Mouse (Mus musculus) adrenal gland, adult (tissue): ENCODE measurements around the gene Kntc1.
A peak's percentile ranks its signal among the peaks of the same experiment; 100 is the strongest.

Experiments
- DNase-seq, 2 experiments: peaks; one replicate each; pipeline ENCODE4 v3.0.0; 2022 to 2023; ENCODE audit warnings: low spot score in 1 of 2; ENCODE audit not compliant: inconsistent age in 2 of 2

Kntc1 gene

DNA sequence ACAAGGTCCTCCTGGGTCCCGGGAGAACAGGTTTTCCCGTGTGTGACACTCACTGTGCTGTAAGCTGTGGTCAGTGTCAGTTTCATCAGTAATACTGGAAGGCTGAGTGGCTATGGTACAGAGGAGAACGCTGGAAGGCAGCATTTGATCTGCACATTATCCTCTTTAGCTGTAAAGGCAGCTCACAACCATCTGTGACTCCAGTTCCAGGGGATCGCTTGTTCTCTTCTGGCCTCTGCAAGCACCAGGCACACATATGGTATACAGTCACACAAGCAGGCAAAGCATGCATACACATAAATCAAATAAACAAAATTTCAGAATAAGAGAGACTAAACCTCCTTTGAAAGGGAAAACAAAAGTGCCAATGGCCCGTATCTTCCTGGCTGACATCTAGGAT, 59.0 kb downstream of the Kntc1 start:
- DNase-seq: no peak

- no peak for DNase-seq
These were observed 59.6 kb downstream of the Kntc1 start for GRCm38 (mm10) chr5:123809156-123809555.

DNA sequence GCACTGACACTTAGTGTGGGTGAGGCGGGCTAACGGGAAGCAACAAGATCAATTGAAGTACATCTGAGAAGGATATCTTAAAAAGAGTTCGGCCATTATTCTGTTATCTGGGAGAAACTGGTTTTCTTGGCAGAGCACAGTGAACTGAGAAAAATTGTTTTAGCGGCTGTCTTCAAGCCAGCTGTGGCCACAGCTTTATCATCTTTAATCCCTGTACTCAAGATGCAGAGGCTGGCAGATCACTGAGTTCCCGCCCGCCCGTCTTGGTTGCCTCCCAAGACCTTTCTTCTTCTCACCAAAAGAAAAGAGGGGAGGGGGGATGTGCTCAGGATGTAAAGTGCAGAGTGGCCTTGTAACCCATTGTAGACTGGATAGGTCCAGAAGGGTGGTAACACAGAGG, 67.4 kb downstream of the Kntc1 start:
- no peak for DNase-seq

GRCm38 (mm10) chr5:123818941-123819577, 69.5 kb downstream of the Kntc1 start:
- no peak for DNase-seq

DNA sequence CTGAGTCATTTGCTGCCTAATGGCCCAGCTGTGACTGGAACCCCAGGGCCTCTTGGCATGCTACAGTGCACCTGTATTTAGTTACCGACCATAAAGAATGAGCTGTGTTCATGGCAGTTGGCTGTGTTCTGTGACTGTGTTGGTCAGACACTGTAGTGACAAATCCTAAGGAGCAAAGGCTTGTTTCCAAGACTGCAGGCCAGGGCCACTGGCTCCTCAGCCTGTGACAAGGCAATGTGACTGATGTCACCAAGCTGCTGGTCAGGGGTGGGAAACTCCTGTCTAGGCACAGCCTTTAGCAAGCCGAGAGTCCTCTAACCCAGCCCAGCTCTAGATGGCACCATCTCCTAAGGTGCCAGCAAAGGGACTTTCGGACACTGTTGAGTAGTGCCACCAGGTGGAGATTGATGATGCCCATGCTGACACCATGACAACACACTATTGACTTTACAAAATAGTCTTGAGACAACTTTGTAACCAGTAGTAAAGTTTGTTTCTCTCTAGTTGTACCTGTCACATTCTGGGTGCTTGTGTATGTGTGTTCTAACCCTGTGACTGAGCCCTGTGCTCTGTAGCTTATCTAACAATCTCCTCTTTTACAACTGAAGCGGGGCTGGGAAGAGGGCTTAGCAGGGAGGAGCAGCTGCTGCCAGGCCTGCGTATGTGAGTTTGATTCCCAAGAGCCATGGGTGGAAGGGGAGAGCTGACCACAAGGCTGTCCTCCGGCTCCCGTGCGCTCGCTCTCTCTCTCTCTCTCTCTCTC, 71.2 kb downstream of the Kntc1 start:
- peak in 1 of 2 experiments; percentile 24 for DNase-seq

DNA sequence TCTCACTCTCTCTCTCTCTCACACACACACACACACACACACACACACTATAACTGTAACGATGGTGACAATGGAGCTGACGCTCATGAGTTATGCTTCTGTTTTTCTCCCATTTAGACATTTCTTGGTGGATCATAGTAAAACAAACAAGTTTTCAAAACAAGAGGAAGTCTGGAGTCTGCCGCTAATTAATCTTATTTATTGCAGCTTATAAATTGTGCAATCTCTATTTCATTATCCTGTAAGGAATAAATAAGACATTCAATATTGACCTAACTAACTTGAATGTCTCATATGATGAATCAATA, 71.7 kb downstream of the Kntc1 start:
- no peak for DNase-seq

DNA sequence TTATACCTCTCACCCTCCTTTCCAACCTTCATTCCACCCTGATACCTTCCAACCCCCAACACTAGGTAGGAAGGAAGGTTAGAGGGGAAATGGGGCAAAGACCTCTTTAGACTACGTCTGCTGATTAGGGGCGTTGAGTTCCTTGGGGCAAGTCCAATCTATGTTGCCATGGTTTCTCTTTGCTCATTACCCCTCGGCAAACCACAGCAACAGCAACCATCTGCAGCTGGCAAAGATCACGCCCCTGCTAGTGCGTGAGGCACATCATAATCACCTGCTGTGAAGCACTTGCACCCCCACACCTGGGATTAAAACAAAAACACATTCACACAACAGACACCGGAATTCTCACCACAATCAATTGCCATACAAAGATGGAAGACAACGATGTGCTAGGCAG, 73.2 kb downstream of the Kntc1 start:
- DNase-seq: no peak

DNA sequence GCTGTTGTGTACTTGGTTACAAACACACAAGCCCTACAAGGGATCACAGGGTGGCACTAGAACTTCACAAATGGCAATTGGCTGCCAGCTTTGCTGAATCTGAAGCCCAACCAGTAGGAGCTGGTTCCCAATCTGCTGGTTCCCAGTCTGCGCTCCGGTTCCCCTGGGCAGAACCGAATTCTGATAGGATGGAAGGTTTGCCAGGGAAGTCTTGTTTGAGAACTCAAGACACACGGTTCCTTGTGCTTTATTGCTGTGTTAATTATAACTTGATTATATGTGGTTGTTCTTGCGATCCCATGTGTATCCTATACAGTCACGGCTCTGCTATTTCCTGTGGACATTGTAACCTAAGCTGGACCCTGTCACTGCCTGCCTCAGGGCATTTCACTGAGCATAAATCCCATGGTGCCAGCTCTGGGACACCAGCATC, 78.2 kb downstream of the Kntc1 start:
- DNase-seq: peak; percentile 20 to 60

- DNase-seq: no peak
These were observed 82.8 kb downstream of the Kntc1 start for GRCm38 (mm10) chr5:123832309-123832708.

- DNase-seq: no peak
These were observed 85.3 kb downstream of the Kntc1 start for GRCm38 (mm10) chr5:123834836-123835235.

- no peak for DNase-seq
These were observed 87.9 kb downstream of the Kntc1 start for GRCm38 (mm10) chr5:123837371-123837770.

DNA sequence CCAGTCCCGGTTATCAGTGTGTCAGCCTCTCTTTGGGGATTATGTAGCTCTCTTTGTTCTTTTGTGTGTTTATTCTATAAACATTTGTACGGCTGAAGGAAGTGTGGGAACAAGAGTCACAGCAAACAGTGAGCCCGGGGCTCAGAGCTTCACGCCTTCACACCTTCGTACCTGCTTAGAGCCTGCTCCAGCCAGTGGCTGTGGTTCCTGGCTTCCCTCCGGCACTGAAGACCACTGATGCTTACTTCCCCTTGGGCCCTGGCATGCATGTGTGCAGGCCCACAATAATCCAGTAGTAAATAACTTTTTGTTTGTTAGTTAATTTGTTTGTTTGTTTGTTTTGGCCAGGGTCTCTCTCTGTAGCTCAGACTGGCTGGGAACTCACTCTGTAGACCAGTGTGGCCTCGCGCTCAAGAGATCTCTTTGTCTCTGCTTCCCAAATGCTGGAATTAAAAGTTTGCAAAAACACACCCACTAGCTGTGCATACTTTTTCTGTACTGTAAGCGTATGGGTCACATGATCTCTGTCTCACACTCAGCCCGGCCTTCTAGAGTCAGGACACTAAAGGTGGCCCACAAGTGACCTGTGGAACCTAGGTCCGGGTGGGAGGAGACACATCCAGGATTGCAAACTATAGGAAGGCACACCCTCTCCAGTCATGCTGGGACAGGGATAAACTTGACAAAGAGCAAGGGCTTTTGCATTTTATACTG, 92.9 kb downstream of the Kntc1 start:
- no peak for DNase-seq

- no peak for DNase-seq
These were observed 93.4 kb downstream of the Kntc1 start for GRCm38 (mm10) chr5:123842935-123843282.

DNA sequence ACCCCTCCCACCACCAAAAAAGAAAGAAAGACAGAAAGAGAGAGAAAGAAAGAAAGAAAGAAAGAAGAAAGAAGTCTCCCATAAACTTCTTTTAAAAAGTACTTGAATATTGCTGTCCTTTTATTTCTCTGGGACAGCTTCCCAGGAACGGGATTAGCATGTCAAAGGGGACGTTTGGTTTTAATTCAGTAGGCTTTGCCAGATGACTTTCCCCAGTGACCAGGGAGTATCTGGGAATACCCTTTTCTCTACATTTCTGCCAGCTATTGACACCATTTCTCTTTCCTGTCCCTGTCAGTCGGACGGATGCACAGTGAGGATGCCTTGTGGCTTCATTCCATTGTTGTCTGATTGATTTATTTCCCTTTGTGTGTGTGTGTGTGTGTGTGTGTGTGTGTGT, 94.3 kb downstream of the Kntc1 start:
- no peak for DNase-seq

DNA sequence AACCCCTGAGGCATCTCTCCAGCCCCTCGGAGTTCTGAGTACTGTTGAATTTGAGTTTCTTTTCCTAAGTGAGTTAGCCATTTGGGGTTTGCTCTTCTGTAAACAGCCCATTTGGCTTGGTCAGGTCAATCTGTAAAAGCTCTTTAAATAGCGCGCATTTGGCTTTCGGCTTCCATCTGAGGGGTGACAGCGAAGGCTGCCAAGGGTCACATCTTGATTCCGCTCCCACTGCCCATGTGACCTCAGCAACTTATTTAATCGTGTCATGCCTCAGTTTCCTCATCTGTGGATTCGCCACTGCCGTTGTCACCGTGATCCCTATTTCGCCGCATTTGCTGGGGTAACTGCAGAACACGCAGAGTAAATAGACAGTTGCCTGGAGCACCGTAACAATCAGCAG, 94.8 kb downstream of the Kntc1 start:
- DNase-seq: no peak

DNA sequence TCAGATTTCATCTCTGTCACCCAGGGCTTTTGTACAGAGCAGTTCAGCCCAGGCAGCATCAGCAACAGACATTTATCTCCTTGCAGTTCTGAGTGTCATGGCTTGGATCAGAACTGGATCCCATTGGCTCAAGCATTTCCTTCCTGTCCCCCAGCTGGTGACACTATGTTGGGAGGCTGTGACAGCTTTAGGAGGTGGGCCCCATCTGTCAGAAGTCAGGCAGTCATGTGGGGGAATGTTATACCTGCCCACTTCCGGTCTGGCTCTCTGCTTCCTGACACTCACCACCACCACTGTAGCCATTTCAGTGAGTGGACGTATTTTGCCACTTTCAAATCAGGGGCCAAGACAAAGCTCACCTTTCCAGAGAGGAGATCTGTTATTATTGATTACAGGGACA, 101.9 kb downstream of the Kntc1 start:
- DNase-seq: no peak

DNA sequence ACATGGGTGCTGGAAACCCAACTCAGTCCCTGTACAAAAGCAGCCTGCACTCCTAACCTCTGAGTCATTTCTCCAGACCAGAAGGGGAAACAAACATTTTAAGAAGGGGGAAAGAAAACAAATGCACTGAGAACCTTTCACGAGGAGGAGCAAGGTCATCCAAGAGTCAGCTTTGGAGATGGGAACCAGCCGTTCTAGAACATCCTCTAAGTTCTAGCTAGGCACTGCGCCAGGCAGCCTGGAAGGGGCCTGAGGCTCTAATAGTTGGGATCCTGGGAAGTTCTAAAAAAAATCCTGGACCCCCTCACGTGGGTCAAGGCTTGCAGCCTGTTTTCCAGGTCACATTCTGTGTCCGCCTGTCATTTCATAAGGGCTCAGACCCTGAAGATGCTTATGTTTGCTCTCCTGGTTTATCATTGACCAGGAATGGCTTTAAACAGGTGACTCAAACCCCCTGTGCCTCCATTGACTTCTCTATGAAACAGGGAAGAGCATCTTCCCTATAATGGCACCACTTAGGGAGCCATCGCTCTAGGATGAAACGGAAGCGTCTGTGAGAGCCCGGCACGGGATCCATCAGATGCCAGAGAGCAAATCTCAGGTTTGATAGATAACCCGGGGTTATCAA, 104.5 kb downstream of the Kntc1 start:
- peak in 1 of 2 experiments; percentile 19 for DNase-seq

- DNase-seq: no peak
These were observed 105.0 kb downstream of the Kntc1 start for GRCm38 (mm10) chr5:123854511-123854910.

GRCm38 (mm10) chr5:123858798-123859197, 109.3 kb downstream of the Kntc1 start:
- no peak for DNase-seq

GRCm38 (mm10) chr5:123862374-123863350, 113.1 kb downstream of the Kntc1 start:
- peak in 1 of 2 experiments; percentile 54 for DNase-seq

GRCm38 (mm10) chr5:123863934-123864333, 114.4 kb downstream of the Kntc1 start:
- no peak for DNase-seq
